Mouse (Mus musculus) kidney, embryonic 15.5 days (tissue): ENCODE measurements around the gene Scnn1a. TPM values are rescaled to one million over a fixed set of nuclear protein-coding genes. Genes with fewer than 3 reads are reported as not detected.

Experiments used
- ATAC-seq: fragments of 200-750 bp; cut with Nextera tagmentation; replicated peaks from 2 replicates; pipeline ENCODE4 v1.8.0; 2017; ENCODE audit warnings: moderate TSS enrichment; ENCODE audit not compliant: low FRiP score
- H3K27ac ChIP-seq: fragments of 300-500 bp; sonication (generic); 2 replicates; pipeline ENCODE4 v1.5.1; 2015; ENCODE audit warnings: mild to moderate bottlenecking, inconsistent platforms
- H3K27me3 ChIP-seq: fragments of 300-500 bp; sonication (generic); 2 replicates; pipeline ENCODE4 v1.6.1; 2015; ENCODE audit warnings: inconsistent platforms
- H3K36me3 ChIP-seq: fragments of 300-500 bp; sonication (generic); 2 replicates; pipeline ENCODE4 v1.6.1; 2015; ENCODE audit warnings: inconsistent platforms
- H3K4me1 ChIP-seq: fragments of 300-500 bp; sonication (generic); 2 replicates; pipeline ENCODE4 v1.6.1; 2015; ENCODE audit warnings: inconsistent platforms
- H3K4me2 ChIP-seq: fragments of 300-500 bp; sonication (generic); 2 replicates; pipeline ENCODE4 v1.6.1; 2015; ENCODE audit warnings: moderate library complexity, mild to moderate bottlenecking, inconsistent platforms
- H3K4me3 ChIP-seq: fragments of 300-500 bp; sonication (generic); replicated peaks from 2 replicates; pipeline ENCODE4 v1.5.1; 2015; ENCODE audit warnings: mild to moderate bottlenecking, inconsistent platforms
- H3K9ac ChIP-seq: fragments of 300-500 bp; sonication (generic); 2 replicates; pipeline ENCODE4 v1.6.1; 2015; ENCODE audit warnings: mild to moderate bottlenecking, inconsistent platforms
- H3K9me3 ChIP-seq: fragments of 300-500 bp; sonication (generic); replicated peaks from 2 replicates; pipeline ENCODE4 v1.6.1; 2016; ENCODE audit warnings: inconsistent platforms
- WGBS: fragments of 180-500 bp; shearing (Covaris S2); methylation state at CpG from one replicate; pipeline ENCODE4 v1.1.7; 2015; ENCODE audit warnings: mixed read lengths; 5-methylcytosine and 5-hydroxymethylcytosine counted together
- polyA plus RNA-seq: library from polyadenylated mRNA; unstranded; fragments of >200 nt; fragmentation: Nextera tagmentation; extraction: Ambion mirVana; gene quantifications from 2 replicates; pipeline ENCODE4 v1.2.1, GENCODE M21; 2015

The Scnn1a gene
- polyA plus RNA-seq, 1 experiment from 2014 or later = 4.4 TPM

DNA sequence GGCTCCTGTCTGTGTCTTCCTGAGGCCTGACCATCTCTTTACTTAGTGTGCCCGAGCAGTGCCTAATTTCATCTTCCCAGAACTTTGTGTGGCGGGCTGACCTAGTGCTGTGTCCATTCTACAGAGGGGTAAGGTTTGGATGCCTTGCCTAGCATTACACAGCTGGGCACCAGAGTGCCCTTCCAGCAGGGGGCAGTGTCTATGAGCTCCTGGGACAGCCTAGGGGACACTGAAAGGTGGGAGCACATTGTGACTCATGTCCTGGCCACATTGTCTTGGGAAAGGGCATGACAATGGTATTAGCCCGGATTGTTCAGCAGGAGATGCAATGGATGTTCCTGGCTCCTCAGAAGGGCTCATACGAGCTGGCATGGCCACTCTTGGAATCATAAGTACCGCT, 7.8 kb downstream of the Scnn1a start:
- no peak for ATAC-seq
- Histone ChIP-seq H3K27me3 (peaks cover 4% of the 10 kb centered on the region; the same call in 1 of the 2 replicates), H3K4me1 (peaks cover 14% of the 10 kb centered on the region), H3K9ac (no peak overlapping the region), H3K27ac (no peak overlapping the region), H3K4me2 (no peak overlapping the region), H3K9me3 (no peaks in the 10 kb centered on the region), H3K36me3 (no peaks in the 10 kb centered on the region), H3K4me3 (no peak overlapping the region)
- 84% methylated on average over 5 of the region's 5 CpGs for WGBS

DNA sequence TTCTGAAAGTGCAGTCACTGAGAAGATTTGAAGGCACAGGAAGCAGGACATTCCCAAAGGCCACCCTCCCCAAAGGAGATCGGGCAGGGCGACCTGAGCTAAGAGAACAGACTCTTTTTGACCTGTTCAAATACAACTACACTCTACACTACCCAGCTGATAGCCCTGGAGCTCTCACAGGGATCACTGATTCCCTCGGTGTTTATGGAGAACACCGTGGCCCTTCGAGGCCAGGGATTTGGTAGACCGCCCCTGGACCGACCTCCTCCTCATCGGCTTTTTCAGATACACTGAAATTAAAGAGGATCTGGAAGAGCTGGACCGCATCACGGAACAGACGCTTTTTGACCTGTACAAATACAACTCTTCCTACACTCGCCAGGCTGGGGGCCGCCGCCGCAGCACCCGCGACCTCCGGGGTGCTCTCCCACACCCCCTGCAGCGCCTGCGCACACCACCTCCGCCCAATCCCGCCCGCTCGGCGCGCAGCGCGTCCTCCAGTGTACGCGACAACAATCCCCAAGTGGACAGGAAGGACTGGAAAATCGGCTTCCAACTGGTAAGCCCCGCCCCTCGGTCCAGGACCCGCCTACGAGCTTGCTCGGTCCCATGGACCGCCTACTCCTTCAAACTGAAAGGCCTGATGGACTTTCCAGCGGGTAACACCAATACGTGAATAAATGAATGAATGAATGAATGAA, 10.3 kb downstream of the Scnn1a start:
- ATAC-seq = peak; percentile 95
- Histone ChIP-seq H3K4me3 (peak overlapping the region; percentile 59), H3K4me2 (peak overlapping the region; percentile 87), H3K9ac (peak overlapping the region; percentile 61), H3K4me1 (peaks cover 14% of the 10 kb centered on the region), H3K36me3 (no peaks in the 10 kb centered on the region), H3K27ac (peak overlapping the region; percentile 76), H3K27me3 (no peaks in the 10 kb centered on the region), H3K9me3 (no peaks in the 10 kb centered on the region)
- WGBS = under 1% methylated on average over 39 of the region's 39 CpGs

DNA sequence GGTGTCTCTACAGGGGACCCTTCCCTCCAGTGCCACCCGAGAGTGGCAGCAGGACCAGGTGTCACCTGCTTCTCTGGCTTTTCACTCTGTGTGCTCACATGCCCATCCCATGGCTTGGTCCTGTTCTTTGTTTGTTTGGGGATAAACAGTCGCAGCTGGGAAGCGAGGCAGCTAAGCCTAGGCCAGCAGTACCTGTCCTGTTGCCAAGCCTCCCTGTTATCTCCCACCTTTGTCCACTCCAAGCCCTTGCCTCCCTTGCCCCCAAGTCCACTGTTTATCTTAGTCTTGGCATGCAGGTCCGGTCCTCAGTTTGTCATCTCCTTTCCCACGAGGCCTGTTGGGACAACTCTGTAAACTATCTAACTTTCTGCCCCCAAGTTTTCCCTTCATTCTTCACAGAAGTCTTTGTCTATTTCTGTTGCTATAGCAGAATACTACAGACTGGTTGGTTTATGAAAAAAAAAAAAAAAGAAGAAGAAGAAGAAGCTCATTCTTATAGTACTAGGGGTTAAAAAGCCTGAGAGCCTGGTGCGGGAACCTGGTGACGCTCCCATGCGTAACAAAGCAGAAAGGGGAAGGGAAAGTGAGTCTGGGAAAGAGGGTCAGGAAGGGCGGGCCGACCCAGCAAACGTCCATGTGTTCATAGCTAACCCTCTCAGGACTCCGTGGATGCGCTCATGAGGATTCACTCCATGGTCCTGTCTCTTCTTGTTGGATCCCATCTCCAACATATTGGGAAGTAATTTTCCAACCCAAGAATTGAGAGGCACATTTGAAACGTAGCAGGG, 12.8 kb downstream of the Scnn1a start:
- Histone ChIP-seq H3K36me3 (no peaks in the 10 kb centered on the region), H3K4me2 (no peak overlapping the region), H3K9ac (no peak overlapping the region), H3K9me3 (no peaks in the 10 kb centered on the region), H3K27ac (no peak overlapping the region), H3K27me3 (no peaks in the 10 kb centered on the region), H3K4me1 (peaks cover 14% of the 10 kb centered on the region), H3K4me3 (no peak overlapping the region)
- 79% methylated on average over 14 of the region's 14 CpGs for WGBS
- ATAC-seq = no peak

DNA sequence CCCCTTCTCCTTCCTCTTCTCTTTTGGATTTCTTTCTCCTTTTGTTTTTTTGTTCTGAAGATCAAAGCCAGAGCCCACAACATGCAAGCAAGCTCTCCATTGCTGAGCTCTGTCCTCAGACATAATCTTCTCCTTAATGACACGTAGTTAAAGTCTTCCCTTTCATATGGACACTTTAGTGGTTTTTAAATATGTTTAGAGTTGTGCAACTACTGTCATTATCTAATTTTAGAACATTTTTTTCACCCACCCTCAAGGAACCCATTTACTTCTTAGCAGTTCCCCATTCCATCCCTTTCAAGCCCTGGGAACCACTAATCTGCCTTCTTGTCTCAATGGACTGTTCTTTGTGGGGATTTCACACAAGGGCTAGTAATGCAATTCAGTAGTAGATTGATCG, 13.9 kb downstream of the Scnn1a start:
- no peak overlapping the region for H3K4me3 ChIP-seq
- no peak overlapping the region for H3K27ac ChIP-seq
- H3K9me3 ChIP-seq = no peaks in the 10 kb centered on the region
- no peaks in the 10 kb centered on the region for H3K27me3 ChIP-seq
- 56% methylated on average over 2 of the region's 2 CpGs for WGBS
- peaks cover 19% of the 10 kb centered on the region for H3K4me1 ChIP-seq
- no peaks in the 10 kb centered on the region for H3K36me3 ChIP-seq
- no peak overlapping the region for H3K4me2 ChIP-seq
- no peak overlapping the region for H3K9ac ChIP-seq
- no peak for ATAC-seq

DNA sequence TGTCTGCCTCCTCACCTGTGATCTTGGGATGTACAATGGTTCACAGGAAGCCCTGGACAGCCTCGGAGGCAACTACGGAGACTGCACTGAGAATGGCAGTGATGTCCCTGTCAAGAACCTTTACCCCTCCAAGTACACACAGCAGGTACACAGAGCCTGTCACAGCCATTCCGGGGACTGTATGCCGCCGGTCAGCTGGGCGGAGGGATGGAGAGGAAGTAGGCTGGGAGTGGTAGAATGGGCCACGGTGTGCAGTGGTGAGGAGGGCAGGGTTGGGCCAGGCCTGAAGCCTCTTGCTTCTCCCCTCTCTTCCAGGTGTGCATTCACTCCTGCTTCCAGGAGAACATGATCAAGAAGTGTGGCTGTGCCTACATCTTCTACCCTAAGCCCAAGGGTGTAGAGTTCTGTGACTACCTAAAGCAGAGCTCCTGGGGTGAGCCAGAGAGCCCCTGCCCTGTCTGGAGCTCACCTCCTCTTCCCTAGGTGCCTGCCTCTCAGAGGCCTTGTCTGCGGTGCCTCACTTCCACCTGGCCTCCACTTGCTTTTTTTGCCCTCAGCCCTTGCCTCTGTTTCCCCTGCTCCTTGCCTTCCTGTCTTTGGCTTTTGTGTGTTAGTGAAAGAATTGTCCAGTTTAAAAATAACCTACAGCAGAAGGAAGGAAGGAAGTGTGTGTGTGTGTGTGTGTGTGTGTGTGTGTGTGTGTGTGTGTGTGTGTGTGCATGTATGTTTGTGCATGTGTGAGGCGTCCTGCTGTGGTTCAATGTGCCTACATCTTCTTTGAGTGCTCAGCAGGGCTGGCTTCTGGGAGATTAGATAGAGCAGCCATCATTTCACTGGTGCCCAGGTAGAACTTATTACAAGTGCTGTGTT, 18.6 kb downstream of the Scnn1a start:
- Histone ChIP-seq H3K4me1 (peaks cover 33% of the 10 kb centered on the region), H3K27me3 (no peaks in the 10 kb centered on the region), H3K4me2 (no peak overlapping the region), H3K36me3 (no peaks in the 10 kb centered on the region), H3K27ac (peak overlapping the region; percentile 64), H3K4me3 (no peak overlapping the region), H3K9ac (no peak overlapping the region), H3K9me3 (no peaks in the 10 kb centered on the region)
- 74% methylated on average over 9 of the region's 9 CpGs for WGBS
- no peak for ATAC-seq

DNA sequence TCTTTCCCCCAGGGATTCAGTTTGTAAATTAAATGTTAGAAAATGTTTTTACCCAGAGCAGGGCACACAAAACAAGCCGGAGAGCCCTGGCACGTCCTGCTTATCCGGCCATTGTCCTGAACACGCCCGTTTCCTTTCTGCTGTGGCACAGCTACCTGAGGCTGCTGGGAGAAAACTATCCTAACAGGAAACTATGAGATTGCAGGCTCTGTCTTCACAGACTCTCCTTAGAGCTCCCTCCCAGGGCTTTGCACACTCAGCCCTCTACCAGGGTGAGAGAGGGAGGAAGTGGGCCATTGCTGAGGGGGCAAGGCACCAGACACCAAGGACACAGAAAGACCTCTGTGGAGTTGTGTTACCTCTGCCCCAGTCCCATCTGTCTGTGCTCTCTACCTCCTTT, 19.8 kb downstream of the Scnn1a start:
- no peaks in the 10 kb centered on the region for H3K9me3 ChIP-seq
- peak; percentile 57; the same call in 1 of the 2 replicates for ATAC-seq
- H3K27ac ChIP-seq = peak overlapping the region; percentile 82
- no peak overlapping the region for H3K4me2 ChIP-seq
- H3K27me3 ChIP-seq = no peaks in the 10 kb centered on the region
- H3K9ac ChIP-seq = no peak overlapping the region
- H3K4me1 ChIP-seq = peaks cover 41% of the 10 kb centered on the region
- H3K36me3 ChIP-seq = no peaks in the 10 kb centered on the region
- WGBS = 60% methylated on average over 5 of the region's 5 CpGs
- H3K4me3 ChIP-seq = no peak overlapping the region

DNA sequence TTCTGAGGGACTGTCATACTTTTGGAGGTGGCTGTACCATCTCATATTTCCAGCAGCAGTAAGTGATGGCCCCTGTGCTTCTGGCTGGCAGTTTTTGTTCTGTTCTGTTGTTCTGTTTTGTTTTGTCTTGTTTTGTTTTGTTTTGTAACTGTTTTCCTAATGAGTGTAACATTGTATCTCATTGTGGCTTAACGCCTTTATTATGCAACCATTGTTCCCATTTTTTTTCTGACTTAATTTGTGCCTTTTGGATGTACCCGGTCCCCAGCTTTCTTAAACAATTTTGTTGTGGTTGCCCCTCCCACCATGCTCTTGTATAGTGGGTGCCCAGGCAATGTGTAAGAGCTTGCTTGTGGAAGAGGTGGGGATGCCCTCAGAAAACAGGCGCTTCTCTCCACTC, 21.7 kb downstream of the Scnn1a start:
- Histone ChIP-seq H3K4me2 (no peak overlapping the region), H3K36me3 (no peaks in the 10 kb centered on the region), H3K9ac (no peak overlapping the region), H3K9me3 (no peaks in the 10 kb centered on the region), H3K4me1 (peaks cover 45% of the 10 kb centered on the region), H3K4me3 (no peak overlapping the region), H3K27me3 (no peaks in the 10 kb centered on the region), H3K27ac (no peak overlapping the region)
- ATAC-seq = no peak
- WGBS = 79% methylated on average over 3 of the region's 3 CpGs

DNA sequence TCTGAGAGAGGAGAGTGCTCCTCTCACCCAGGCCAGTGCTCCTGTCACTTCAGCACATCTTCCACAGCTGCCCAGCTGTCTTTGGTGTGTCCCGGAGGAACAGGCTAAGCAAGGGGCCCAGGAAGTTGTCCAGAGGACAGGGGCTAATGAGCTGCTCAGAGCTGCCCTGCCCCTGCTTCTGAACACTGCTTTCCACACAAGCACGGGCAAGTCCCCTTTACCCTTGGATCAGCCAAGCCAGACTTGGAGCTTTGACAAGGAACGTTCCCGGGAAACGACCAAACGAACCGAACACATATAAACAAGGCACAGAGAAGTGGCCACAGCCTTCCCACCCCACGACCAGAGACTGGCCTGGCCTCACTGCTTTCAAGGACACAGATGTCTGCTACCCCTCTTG, 23.6 kb downstream of the Scnn1a start:
- H3K9ac ChIP-seq = no peak overlapping the region
- H3K9me3 ChIP-seq = no peaks in the 10 kb centered on the region
- no peaks in the 10 kb centered on the region for H3K27me3 ChIP-seq
- no peaks in the 10 kb centered on the region for H3K36me3 ChIP-seq
- ATAC-seq = no peak
- no peak overlapping the region for H3K4me2 ChIP-seq
- no peak overlapping the region for H3K4me3 ChIP-seq
- H3K27ac ChIP-seq = no peak overlapping the region
- WGBS = 17% methylated on average over 8 of the region's 8 CpGs
- H3K4me1 ChIP-seq = peaks cover 53% of the 10 kb centered on the region

DNA sequence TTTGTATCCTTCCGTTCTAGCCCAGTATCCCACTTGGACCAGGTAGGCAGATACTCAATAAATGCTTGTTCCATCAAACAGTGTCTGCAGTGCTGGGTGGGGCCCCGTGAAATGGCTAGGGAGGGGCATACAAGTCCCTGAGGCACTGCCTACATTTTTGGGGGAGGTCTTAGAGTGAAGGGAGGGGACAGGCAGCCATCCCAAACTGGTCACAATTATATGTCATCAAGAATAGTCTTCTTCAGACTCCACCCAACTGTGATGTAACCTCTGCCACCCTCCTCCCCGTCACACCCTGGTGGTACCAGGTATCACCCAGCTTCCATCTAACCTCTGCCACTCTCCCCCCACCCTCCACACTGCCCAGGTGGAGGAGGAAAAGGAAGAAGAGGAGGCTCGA, 24.4 kb downstream of the Scnn1a start:
- no peak overlapping the region for H3K4me2 ChIP-seq
- no peaks in the 10 kb centered on the region for H3K9me3 ChIP-seq
- H3K9ac ChIP-seq = no peak overlapping the region
- H3K27ac ChIP-seq = no peak overlapping the region
- no peaks in the 10 kb centered on the region for H3K27me3 ChIP-seq
- no peaks in the 10 kb centered on the region for H3K36me3 ChIP-seq
- WGBS = 73% methylated on average over 4 of the region's 4 CpGs
- H3K4me3 ChIP-seq = no peak overlapping the region
- H3K4me1 ChIP-seq = peaks cover 55% of the 10 kb centered on the region
- no peak for ATAC-seq

DNA sequence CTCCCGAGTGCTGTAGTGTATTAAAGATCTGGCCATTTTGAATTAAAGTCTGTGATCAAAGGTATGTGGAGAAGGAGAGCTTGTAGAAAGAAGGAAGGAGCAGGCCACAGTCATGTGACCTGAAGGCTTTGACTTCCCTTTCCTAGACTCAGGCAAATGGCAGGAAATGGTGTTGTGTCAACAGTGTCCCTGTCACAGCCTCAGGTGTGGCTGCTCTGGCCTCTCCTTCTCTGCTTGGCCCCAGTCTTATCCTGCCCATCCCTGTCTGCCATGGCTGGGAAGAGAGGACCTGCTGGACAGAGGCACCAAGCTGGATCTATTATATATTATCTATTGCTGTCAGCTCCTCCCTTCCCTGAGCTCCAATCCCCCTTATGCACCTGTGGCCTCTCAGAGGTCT, 25.2 kb downstream of the Scnn1a start:
- Histone ChIP-seq H3K27me3 (no peaks in the 10 kb centered on the region), H3K9me3 (no peaks in the 10 kb centered on the region), H3K4me2 (no peak overlapping the region), H3K27ac (no peak overlapping the region; the same call in 1 of the 2 replicates), H3K9ac (no peak overlapping the region), H3K36me3 (no peaks in the 10 kb centered on the region), H3K4me1 (peaks cover 50% of the 10 kb centered on the region), H3K4me3 (no peak overlapping the region)
- no peak for ATAC-seq
- 65% methylated on average over 1 of the region's 1 CpGs for WGBS

DNA sequence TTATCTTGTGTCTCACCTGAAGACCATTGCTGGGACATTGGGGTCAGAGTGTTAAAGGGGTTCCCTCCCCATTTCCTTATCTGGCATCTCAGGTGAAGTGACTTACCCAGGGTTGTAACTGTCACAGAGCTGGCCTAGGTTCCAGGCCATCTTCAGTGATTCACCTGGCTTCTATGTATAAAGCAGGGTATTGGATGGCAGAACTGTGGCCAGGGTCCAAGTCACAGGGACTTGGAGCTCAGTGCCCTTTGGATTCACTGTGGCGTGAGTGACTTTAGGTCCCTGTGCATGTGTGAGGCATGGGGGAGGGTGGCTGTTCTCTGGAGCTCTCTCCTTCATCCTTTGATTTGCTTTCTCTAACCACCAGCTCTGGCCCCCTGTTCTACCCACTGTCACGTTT, 25.6 kb downstream of the Scnn1a start:
- ATAC-seq = no peak
- WGBS = 67% methylated on average over 2 of the region's 2 CpGs
- H3K27ac ChIP-seq = no peak overlapping the region; the same call in 1 of the 2 replicates

More for the DNA sequence above, 25.6 kb downstream of the Scnn1a start:
- Histone ChIP-seq H3K9ac (no peak overlapping the region), H3K4me1 (peaks cover 51% of the 10 kb centered on the region), H3K27me3 (no peaks in the 10 kb centered on the region), H3K9me3 (no peaks in the 10 kb centered on the region), H3K4me3 (no peak overlapping the region), H3K4me2 (no peak overlapping the region), H3K36me3 (no peaks in the 10 kb centered on the region)
